Mouse (Mus musculus) lung, postnatal 4 days (tissue): ENCODE results near the gene Jam3.
A peak's percentile ranks its signal among the peaks of the same experiment; 100 is the strongest.

Experiments used
- DNase-seq, 2 experiments: peaks; one replicate each; pipeline ENCODE4 v3.0.0; 2021

The Jam3 gene

DNA sequence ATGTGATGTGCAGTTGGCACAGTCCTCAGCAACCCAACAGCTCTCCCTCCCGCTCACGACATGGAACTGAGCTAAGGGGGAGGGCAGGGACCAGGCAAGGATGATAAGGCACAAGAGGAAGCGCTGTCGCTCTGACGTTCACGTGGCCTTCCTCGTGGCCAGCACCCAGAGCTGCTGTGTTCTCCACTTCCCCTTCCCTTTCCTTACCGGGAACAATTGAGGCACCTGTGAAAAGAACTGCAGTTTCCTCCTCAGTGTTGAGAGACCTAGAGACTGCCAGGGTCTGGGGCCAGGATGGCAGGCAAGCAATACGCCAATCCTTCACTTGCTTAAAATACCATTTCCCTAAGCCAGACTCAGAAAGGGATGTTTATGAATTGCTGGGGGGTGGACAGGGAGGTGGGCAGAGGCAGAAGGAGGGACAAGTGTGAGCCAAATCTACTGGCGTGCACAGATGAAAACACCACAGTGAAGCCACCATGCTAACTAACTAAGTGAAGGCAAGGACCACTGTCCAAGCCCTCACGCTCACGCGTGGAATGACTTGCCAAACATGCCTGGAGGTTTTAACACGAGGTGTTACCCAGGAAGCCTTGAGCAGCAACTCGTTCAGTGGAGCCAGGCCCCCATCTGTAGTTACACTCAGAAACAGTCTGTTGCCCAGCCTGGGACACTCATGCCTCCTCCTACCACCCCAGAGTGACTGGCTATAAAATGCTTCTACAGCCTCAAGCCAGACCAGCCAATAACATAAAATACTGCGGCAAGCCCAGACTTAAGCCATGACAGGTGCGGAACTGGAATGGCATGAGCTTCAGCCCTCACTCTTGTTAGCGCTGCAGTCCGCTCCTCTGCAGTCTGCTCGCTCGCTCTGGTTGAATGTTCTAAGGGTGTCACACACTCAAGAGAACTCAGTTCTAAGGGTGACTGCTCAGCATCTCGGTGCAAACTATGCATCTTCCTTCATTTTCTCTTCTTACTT is 45.4 kb downstream of the Jam3 start:
- peak; percentile 70 to 78 for DNase-seq

GRCm38 (mm10) chr9:27108451-27108850 is 46.8 kb downstream of the Jam3 start:
- DNase-seq = no peak

GRCm38 (mm10) chr9:27106081-27106480 is 49.1 kb downstream of the Jam3 start:
- peak in 1 of 2 experiments; percentile 32 for DNase-seq

GRCm38 (mm10) chr9:27101466-27101865 is 53.8 kb downstream of the Jam3 start:
- no peak for DNase-seq

DNA sequence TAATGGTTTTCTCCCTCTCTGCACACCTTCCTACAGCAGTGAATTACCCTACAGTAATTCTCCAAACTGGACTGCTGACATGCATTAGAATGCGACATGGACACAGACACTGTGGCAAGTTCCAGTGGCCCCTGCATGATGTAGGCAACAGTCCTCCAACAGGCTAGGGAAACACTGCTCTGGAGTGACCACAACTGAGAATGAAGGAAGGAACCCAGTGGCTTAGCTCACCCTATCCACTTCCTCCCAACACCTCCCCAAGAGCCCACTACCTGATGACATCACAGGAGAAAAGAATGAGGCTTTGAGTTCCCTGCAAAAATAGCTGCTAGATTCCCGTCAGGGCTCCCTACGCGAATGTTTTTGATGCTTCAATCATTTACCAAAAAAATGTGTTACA is 55.7 kb downstream of the Jam3 start:
- no peak for DNase-seq

GRCm38 (mm10) chr9:27098557-27098956 is 56.7 kb downstream of the Jam3 start:
- no peak for DNase-seq

DNA sequence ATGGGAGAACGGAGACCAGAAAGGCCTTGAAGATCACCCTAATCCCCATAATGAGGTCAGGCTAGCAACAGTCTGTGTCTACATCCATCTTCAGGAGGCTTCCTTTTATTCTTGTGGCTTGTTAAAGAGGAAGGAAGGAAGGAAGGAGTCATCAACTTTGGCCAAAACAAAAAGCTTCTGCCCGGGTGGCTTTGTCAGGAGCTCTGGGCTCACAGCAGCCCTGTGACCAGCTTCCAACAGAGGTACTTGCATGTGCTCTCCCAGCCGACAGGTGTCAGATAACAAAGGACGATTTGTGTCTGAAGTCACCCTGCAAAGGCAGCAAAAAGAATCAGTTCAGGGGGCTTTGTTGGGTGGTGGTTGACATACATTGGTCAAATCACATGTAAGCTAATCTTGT is 57.1 kb downstream of the Jam3 start:
- DNase-seq = peak; percentile 16 to 38

DNA sequence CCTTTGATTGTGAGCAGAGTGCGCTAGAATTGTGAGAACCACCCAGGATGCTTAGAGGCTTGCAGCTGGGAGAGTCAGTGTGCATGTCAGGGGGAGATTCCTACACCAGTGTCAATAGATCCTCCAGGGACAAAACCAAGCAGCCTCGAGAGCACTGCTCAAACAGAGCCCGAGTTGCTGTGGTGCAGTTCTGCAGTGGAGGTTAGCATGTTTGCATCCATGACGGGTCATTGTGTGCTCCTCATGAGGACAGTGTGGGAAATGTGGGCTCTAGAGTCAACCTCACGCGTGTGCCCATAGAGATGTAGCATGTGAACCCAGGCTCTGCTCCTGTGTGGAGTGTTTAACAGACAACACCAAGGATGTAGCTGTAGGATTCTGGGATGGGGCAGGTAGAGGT is 62.3 kb downstream of the Jam3 start:
- no peak for DNase-seq

GRCm38 (mm10) chr9:27090801-27091775 is 64.1 kb downstream of the Jam3 start:
- DNase-seq = no peak

- no peak for DNase-seq
Observed at GRCm38 (mm10) chr9:27090134-27090533, 65.1 kb downstream of the Jam3 start.

GRCm38 (mm10) chr9:27087402-27087801 is 67.8 kb downstream of the Jam3 start:
- no peak for DNase-seq

DNA sequence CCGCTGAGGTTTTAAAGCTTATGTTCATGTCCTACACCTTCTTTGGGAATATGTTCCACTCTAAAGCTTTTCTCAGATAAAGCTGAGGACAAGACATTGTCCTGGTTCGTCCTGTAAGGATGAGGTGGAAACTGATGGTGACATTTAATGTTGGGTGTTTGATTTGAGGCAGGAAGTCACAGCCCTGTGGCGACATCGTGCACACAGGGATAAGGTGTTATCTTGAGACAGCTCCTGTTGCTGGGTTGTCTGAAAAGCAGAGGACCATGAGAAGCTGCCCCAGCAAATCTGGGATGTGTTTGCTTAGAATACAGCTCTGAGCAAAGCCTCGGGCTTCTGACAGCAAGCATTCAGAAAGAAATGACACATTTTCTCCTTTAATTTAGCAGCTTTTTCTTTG is 69.0 kb downstream of the Jam3 start:
- no peak for DNase-seq

DNA sequence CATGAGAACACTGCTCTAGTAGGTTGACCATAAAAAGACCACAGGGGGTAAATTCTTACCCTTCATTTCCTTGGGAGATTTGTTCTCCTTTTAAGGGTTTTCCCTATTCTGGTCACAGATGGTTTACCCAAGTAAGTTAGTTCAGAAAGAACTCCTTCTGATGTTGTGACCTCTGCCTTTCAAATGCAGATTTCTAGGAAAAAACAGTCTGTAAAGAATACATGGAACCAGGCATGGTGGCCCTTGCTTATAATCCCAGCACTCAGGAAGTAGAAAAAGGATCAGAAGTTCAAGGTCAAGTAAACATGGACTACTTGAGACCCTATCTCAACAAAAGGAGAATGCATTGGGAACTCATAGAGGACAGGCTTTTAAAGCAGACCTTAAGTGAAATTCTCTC is 79.4 kb downstream of the Jam3 start:
- no peak for DNase-seq

- no peak for DNase-seq
Observed at GRCm38 (mm10) chr9:27074677-27075076, 80.5 kb downstream of the Jam3 start.

DNA sequence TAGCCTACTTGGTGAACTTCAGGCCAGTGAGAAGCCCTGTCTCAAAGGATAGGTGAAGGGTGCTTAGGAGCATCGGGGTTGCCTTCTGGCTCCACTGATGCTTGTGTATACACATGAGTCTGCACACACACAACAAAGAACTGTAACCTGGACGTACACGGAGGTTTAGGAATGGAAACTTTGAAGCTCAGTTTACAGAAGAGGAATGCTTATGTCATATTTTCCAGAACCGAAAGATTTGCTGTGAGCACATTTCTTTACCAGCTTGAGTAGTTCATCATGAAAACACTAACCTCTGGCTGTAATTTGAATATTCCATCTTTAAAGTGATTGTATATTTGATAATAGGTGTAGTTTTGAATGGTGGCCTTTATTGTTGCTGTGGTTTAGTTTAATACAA is 84.3 kb downstream of the Jam3 start:
- no peak for DNase-seq

DNA sequence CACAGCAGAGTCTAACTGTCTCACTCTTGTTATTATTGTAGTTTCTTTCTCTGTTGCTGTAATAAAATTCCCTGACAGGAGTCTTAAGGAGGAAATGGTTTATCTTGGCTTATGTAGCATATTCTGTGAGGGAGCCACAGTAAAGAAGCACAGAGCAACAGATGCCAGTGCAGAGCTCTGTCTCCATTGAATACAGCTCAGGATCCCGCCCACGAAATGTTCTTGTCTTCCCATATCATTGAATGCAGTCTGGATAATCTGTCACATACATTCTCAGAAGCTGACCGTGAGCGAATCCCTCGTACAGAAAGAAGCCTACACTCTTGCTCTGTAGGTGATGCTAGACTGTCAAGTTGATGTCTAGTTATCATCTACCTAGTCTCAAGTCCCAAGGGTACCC is 96.9 kb downstream of the Jam3 start:
- DNase-seq = no peak

- no peak for DNase-seq
Observed at GRCm38 (mm10) chr9:27049492-27049891, 105.7 kb downstream of the Jam3 start.
